Mouse (Mus musculus): ENCODE measurements around the gene Smarcc2. TPM values are rescaled to one million over a fixed set of nuclear protein-coding genes. Genes with fewer than 3 reads are reported as not detected.

The Smarcc2 gene
- total and polyA plus RNA-seq, 2 experiments from 2014 or later = 32.9 to 40.8 TPM

DNA sequence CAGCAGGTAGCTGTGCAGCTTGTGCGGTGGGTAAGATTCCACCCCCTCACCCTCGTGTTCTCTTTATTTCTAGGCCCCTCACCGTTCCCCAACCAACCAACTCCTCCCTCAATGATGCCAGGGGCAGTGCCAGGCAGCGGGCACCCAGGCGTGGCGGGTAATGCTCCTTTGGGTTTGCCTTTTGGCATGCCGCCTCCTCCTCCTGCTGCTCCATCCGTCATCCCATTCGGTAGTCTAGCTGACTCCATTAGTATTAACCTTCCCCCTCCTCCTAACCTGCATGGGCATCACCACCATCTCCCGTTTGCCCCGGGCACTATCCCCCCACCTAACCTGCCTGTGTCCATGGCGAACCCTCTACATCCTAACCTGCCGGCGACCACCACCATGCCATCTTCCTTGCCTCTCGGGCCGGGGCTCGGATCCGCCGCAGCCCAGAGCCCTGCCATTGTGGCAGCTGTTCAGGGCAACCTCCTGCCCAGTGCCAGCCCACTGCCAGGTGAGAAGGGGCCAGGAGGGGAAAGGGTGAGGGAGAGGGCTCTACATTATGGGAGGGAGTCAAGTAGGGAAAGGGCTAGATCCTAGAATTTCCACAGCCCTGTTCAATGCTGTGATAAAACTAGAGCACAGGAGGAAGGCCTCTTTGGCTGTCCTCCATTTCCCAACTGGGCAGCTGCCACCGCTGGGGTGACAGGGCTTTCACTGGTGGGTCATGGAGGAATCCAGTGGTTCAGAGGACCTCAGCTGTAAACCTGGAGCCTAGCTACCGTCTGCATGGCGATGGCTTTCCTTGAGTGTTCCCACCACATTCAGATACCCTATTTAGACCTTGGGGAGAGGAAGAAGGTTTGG, 29.0 kb downstream of the Smarcc2 start:
- Histone ChIP-seq H3K27ac (ENCODE audit: low read depth) (peak overlapping the region; percentile 2; the same call in 1 of the 2 replicates), H3K9ac (replicated peaks; ENCODE audit: low read depth, low read length) (no peak overlapping the region), H3K9me3 (replicated peaks; ENCODE audit: control insufficient read depth, low read length) (no peaks in the 10 kb centered on the region), H3K4me1 (ENCODE audit: control insufficient read depth, insufficient read depth) (peaks cover 24% of the 10 kb centered on the region), H3K27me3 (ENCODE audit: control insufficient read depth, insufficient read depth, low read length) (no peaks in the 10 kb centered on the region), H3K4me2 (ENCODE audit: low read depth, low read length) (no peak overlapping the region), H3K4me3 (ENCODE audit: low read depth, low read length) (no peak overlapping the region), H3K36me3 (replicated peaks; ENCODE audit: control insufficient read depth, insufficient read depth, low read length) (peaks cover 85% of the 10 kb centered on the region)
- 87% methylated on average over 22 of the region's 22 CpGs for WGBS
- DNase-seq (ENCODE audit: low spot score) (no peak), ATAC-seq (ENCODE audit: insufficient read depth, low read depth) (no peak)
- no peak for TF ChIP-seq CTCF (IDR thresholded peaks at IDR 0.05; ENCODE audit: low read depth)
- no peak for TF ChIP-seq EP300 (IDR thresholded peaks at IDR 0.05; ENCODE audit: low read depth)

GRCm38 (mm10) chr10:128488776-128489175, 29.7 kb downstream of the Smarcc2 start:
- peaks cover 78% of the 10 kb centered on the region for H3K36me3 ChIP-seq (replicated peaks; ENCODE audit: control insufficient read depth, insufficient read depth, low read length)
- peaks cover 24% of the 10 kb centered on the region for H3K4me1 ChIP-seq (ENCODE audit: control insufficient read depth, insufficient read depth)
- DNase-seq (ENCODE audit: low spot score) = no peak
- no peaks in the 10 kb centered on the region for H3K9me3 ChIP-seq (replicated peaks; ENCODE audit: control insufficient read depth, low read length)
- ATAC-seq (ENCODE audit: insufficient read depth, low read depth) = no peak
- peak overlapping the region; percentile 2 for H3K27ac ChIP-seq (ENCODE audit: low read depth)
- no peak overlapping the region for H3K4me3 ChIP-seq (ENCODE audit: low read depth, low read length)
- no peak for TF ChIP-seq CTCF (IDR thresholded peaks at IDR 0.05; ENCODE audit: low read depth)
- no peak for TF ChIP-seq EP300 (IDR thresholded peaks at IDR 0.05; ENCODE audit: low read depth)
- no peak overlapping the region for H3K9ac ChIP-seq (replicated peaks; ENCODE audit: low read depth, low read length)
- WGBS = 71% methylated on average over 4 of the region's 4 CpGs
- H3K27me3 ChIP-seq (ENCODE audit: control insufficient read depth, insufficient read depth, low read length) = no peaks in the 10 kb centered on the region
- no peak overlapping the region for H3K4me2 ChIP-seq (ENCODE audit: low read depth, low read length)

- H3K9me3 ChIP-seq (replicated peaks; ENCODE audit: control insufficient read depth, low read length) = no peaks in the 10 kb centered on the region
- H3K4me3 ChIP-seq (ENCODE audit: low read depth, low read length) = no peak overlapping the region
- peaks cover 24% of the 10 kb centered on the region for H3K4me1 ChIP-seq (ENCODE audit: control insufficient read depth, insufficient read depth)
- H3K36me3 ChIP-seq (replicated peaks; ENCODE audit: control insufficient read depth, insufficient read depth, low read length) = peaks cover 72% of the 10 kb centered on the region
- ATAC-seq (ENCODE audit: insufficient read depth, low read depth) = no peak
- H3K9ac ChIP-seq (replicated peaks; ENCODE audit: low read depth, low read length) = 0 out of 2 replicates have a peak overlapping the region, but pooled peaks have one; percentile 3
- H3K27ac ChIP-seq (ENCODE audit: low read depth) = peak overlapping the region; percentile 95
- H3K27me3 ChIP-seq (ENCODE audit: control insufficient read depth, insufficient read depth, low read length) = no peaks in the 10 kb centered on the region
- H3K4me2 ChIP-seq (ENCODE audit: low read depth, low read length) = no peak overlapping the region
- no peak for TF ChIP-seq EP300 (IDR thresholded peaks at IDR 0.05; ENCODE audit: low read depth)
- no peak for TF ChIP-seq CTCF (IDR thresholded peaks at IDR 0.05; ENCODE audit: low read depth)
- 34% methylated on average over 5 of the region's 5 CpGs for WGBS
- DNase-seq (ENCODE audit: low spot score) = no peak
Measured at GRCm38 (mm10) chr10:128489380-128489779, 30.3 kb downstream of the Smarcc2 start.

GRCm38 (mm10) chr10:128489785-128490184, 30.7 kb downstream of the Smarcc2 start:
- TF ChIP-seq EP300 (IDR thresholded peaks at IDR 0.05; ENCODE audit: low read depth) (no peak), CTCF (IDR thresholded peaks at IDR 0.05; ENCODE audit: low read depth) (no peak)
- WGBS = 18% methylated on average over 4 of the region's 4 CpGs
- H3K27me3 ChIP-seq (ENCODE audit: control insufficient read depth, insufficient read depth, low read length) = no peaks in the 10 kb centered on the region
- peaks cover 25% of the 10 kb centered on the region for H3K4me1 ChIP-seq (ENCODE audit: control insufficient read depth, insufficient read depth)
- peak overlapping the region; percentile 13; the same call in 1 of the 2 replicates for H3K4me2 ChIP-seq (ENCODE audit: low read depth, low read length)
- H3K4me3 ChIP-seq (ENCODE audit: low read depth, low read length) = no peak overlapping the region
- DNase-seq (ENCODE audit: low spot score) (no peak), ATAC-seq (ENCODE audit: insufficient read depth, low read depth) (no peak)
- H3K9me3 ChIP-seq (replicated peaks; ENCODE audit: control insufficient read depth, low read length) = no peaks in the 10 kb centered on the region
- 0 out of 2 replicates have a peak overlapping the region, but pooled peaks have one; percentile 3 for H3K9ac ChIP-seq (replicated peaks; ENCODE audit: low read depth, low read length)
- peak overlapping the region; percentile 95 for H3K27ac ChIP-seq (ENCODE audit: low read depth)
- H3K36me3 ChIP-seq (replicated peaks; ENCODE audit: control insufficient read depth, insufficient read depth, low read length) = peaks cover 68% of the 10 kb centered on the region

DNA sequence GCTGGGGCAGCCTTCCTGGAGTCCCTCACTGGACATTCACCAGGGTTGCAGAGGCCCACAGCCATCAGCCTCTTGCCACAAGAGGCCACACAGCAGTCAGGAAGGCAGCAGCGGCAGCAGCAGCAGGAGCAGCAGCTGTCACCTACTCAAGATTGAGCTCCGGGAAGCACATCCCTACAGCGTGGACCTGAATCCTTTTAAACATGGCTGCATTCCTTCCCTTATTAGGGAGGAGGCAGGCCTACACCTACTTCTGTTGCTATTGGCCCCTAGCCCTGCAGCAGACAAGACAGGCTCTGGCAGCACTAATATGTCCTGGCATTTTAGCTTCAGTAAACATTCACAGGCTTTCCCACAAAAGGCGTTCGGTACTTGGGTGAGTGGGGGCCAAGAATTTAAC, 31.2 kb downstream of the Smarcc2 start:
- peaks cover 65% of the 10 kb centered on the region for H3K36me3 ChIP-seq (replicated peaks; ENCODE audit: control insufficient read depth, insufficient read depth, low read length)
- DNase-seq (ENCODE audit: low spot score) (peak; percentile 64), ATAC-seq (ENCODE audit: insufficient read depth, low read depth) (peak; percentile 16)
- H3K9me3 ChIP-seq (replicated peaks; ENCODE audit: control insufficient read depth, low read length) = no peaks in the 10 kb centered on the region
- H3K4me1 ChIP-seq (ENCODE audit: control insufficient read depth, insufficient read depth) = peaks cover 29% of the 10 kb centered on the region
- peak overlapping the region; percentile 95 for H3K27ac ChIP-seq (ENCODE audit: low read depth)
- H3K9ac ChIP-seq (replicated peaks; ENCODE audit: low read depth, low read length) = no peak overlapping the region; the same call in 1 of the 2 replicates
- H3K27me3 ChIP-seq (ENCODE audit: control insufficient read depth, insufficient read depth, low read length) = no peaks in the 10 kb centered on the region
- peak overlapping the region; percentile 82 for H3K4me2 ChIP-seq (ENCODE audit: low read depth, low read length)
- WGBS = 17% methylated on average over 5 of the region's 5 CpGs
- TF ChIP-seq CTCF (IDR thresholded peaks at IDR 0.05; ENCODE audit: low read depth) = no peak
- TF ChIP-seq EP300 (IDR thresholded peaks at IDR 0.05; ENCODE audit: low read depth) = no peak; the same call in 1 of the 2 replicates
- no peak overlapping the region for H3K4me3 ChIP-seq (ENCODE audit: low read depth, low read length)

Data from heart, postnatal 0 days (tissue).